Mouse (Mus musculus) hindlimb bud, embryonic 11.5 days (tissue): ENCODE data around the gene Pih1d1.
"Not testable (repeated sequence)": the region's sequence is repeated elsewhere in the genome, so short reads cannot be mapped to it uniquely, and the experiment has no call there.

Experiments used
- DNase-seq: peaks from one replicate; pipeline ENCODE4 v3.0.0-alpha.2; 2012; ENCODE audit warnings: low read depth, low spot score; ENCODE audit errors: extremely low spot score

The Pih1d1 gene

GRCm38 (mm10) chr7:45145460-45145859, 8.6 kb upstream of the Pih1d1 start:
- DNase-seq: no peak

GRCm38 (mm10) chr7:45147267-45147666, 6.8 kb upstream of the Pih1d1 start:
- no peak for DNase-seq

- no peak for DNase-seq
These were observed 6.2 kb upstream of the Pih1d1 start for GRCm38 (mm10) chr7:45147899-45148298.

GRCm38 (mm10) chr7:45148534-45149098, 5.5 kb upstream of the Pih1d1 start:
- DNase-seq: no peak

GRCm38 (mm10) chr7:45149545-45149944, 4.6 kb upstream of the Pih1d1 start:
- DNase-seq: no peak

- DNase-seq: no peak
These were observed 3.8 kb upstream of the Pih1d1 start for GRCm38 (mm10) chr7:45150321-45150720.

- no peak for DNase-seq
These were observed 2.8 kb upstream of the Pih1d1 start for GRCm38 (mm10) chr7:45151303-45151702.

- not testable (repeated sequence) for DNase-seq
These were observed 1.1 kb upstream of the Pih1d1 start for GRCm38 (mm10) chr7:45153052-45153451.

GRCm38 (mm10) chr7:45153586-45153985, 517 bp upstream of the Pih1d1 start:
- no peak for DNase-seq

- no peak for DNase-seq
These were observed 951 bp downstream of the Pih1d1 start for GRCm38 (mm10) chr7:45154993-45155514.

GRCm38 (mm10) chr7:45155590-45155989, 1.5 kb downstream of the Pih1d1 start:
- DNase-seq: no peak

- no peak for DNase-seq
These were observed 2.1 kb downstream of the Pih1d1 start for GRCm38 (mm10) chr7:45156206-45156605.

- no peak for DNase-seq
These were observed 3.4 kb downstream of the Pih1d1 start for GRCm38 (mm10) chr7:45157459-45157858.

GRCm38 (mm10) chr7:45158991-45159390, 4.9 kb downstream of the Pih1d1 start:
- DNase-seq: no peak

- no peak for DNase-seq
These were observed 6.3 kb downstream of the Pih1d1 start for GRCm38 (mm10) chr7:45160316-45160800.

- no peak for DNase-seq
These were observed 6.8 kb downstream of the Pih1d1 start for GRCm38 (mm10) chr7:45160866-45161265.

- peak; percentile 75 for DNase-seq
These were observed 7.7 kb downstream of the Pih1d1 start for GRCm38 (mm10) chr7:45161612-45162473.

- DNase-seq: no peak
These were observed 8.4 kb downstream of the Pih1d1 start for GRCm38 (mm10) chr7:45162551-45162950.

GRCm38 (mm10) chr7:45162996-45163615, 9.0 kb downstream of the Pih1d1 start:
- no peak for DNase-seq

GRCm38 (mm10) chr7:45163735-45164490, 9.8 kb downstream of the Pih1d1 start, which contains the start of gene Slc17a7:
Slc17a7 (plus strand) TSS chr7:45163949.
- DNase-seq: no peak

GRCm38 (mm10) chr7:45164833-45165232, 10.7 kb downstream of the Pih1d1 start:
- DNase-seq: no peak
